Mouse (Mus musculus): ENCODE measurements around the gene Btbd35f5.
"Not testable (repeated sequence)": the region's sequence is repeated elsewhere in the genome, so short reads cannot be mapped to it uniquely, and the experiment has no call there.

GRCm38 (mm10) chrX:32973597-32973996 lies at the start of gene Btbd35f5:
- TF ChIP-seq MXI1 (IDR thresholded peaks at IDR 0.05; ENCODE audit: low read depth, low read length); SIN3A (IDR thresholded peaks at IDR 0.05; ENCODE audit: low read length); SMC3 (IDR thresholded peaks at IDR 0.05; ENCODE audit: low read depth, low read length); POLR2A (IDR thresholded peaks at IDR 0.05; ENCODE audit: low read depth, low read length); CTCF (conservative IDR thresholded peaks at IDR 0.05 in 1 of 2, IDR thresholded peaks at IDR 0.05 in 1 of 2; ENCODE audit: low read depth in 2 of 2, low read length in 2 of 2); TCF12 (IDR thresholded peaks at IDR 0.05; ENCODE audit: low read depth, low read length); JUND (conservative IDR thresholded peaks at IDR 0.05; ENCODE audit: low read depth, low read length): not testable (repeated sequence)
